Mouse (Mus musculus): ENCODE measurements around the gene Wars.

Wars gene

DNA sequence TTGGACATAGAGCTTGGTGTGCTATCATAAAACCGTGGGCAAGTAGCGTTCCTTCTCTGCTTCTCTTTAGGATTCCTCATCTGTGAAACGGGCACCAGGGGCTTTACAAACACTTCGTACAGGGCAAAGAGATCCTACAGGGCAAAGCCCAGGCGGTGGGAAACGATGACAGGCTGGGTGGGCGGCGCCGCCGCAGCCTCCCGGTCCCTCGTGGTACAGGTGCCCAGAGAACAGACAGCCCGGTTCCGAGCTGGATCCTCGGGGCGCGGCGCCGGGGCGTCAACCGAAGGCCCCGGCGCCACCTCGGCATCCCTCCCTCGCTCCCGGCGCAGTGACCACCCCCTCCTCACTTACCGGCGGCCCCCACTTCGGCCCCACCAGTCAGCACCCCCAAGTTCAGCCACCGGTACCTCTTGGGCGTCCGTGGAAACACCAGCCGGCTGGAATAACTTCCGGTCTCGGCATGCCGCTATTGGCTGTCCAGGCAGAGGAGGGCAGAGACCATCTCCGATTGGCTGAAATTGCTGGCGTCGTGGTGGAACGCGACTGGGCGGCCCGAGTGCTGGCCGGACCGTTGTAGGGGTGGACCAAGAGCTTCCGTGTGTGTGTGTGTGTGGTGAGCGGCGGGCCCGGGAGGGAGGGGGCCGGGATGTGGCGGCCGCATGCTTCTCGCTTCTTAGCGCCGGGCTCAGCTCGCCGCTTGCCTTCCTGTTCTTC, at the start of gene Wars:
Gene Wars, minus strand, starts transcription at position 460 of the 717 bp plus-strand sequence.
- DNase-seq: peak; percentile 87 to 93

DNA sequence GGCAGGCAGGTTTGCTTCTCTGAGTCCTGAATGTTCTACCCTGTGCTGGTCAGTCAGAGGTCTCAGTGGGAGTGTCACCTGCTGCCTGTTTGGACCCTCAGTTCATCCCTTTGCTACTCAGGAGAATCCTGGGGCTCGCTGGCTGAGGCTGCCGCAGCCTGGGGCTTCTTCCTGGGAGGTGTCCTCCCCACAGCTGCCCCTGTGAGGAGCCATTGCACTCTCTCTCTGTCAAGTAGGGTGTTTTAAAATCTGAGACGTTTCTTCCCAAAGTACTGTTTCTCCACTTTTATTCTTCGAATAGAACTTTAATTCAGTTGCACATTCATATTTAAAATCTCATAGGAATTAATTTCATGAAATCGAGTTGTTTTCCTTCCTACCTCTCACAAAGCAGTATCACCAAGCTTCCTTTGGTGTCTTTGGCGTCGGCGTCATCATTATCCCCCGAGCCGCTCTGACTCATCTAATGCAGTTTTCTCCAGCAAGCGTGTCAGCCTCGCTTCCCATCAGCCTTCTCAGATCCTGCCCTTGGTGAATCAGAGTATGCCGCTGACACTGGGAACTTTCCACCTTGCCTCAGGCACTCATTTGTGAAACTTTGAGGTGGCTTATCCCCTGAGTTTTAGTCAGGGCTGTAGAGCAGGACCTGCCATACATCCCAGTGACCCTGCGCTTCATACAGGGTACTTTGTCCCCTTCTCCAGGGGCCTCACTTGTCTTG, 48.4 kb upstream of the Wars start:
- no peak for DNase-seq

DNA sequence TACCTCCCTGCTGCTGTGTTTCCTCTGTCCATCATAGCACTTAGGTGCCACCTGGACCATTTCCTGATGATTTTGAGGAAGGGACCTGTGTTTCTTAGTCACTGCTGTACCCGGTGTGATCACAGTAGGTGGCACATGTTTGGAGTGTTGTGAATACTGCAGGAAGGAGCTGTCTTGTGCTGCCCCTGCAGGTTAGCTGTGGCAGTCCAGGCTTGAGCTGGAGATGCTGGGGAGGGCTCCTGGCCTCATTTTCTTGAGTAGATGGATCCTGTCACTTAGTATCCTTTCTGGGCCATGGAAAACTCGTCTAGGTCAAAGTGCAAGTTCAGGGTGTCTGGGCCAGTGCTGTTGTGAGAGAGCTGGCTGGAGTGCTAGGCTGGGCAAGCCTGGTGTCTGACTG, 47.3 kb upstream of the Wars start:
- no peak for DNase-seq

DNA sequence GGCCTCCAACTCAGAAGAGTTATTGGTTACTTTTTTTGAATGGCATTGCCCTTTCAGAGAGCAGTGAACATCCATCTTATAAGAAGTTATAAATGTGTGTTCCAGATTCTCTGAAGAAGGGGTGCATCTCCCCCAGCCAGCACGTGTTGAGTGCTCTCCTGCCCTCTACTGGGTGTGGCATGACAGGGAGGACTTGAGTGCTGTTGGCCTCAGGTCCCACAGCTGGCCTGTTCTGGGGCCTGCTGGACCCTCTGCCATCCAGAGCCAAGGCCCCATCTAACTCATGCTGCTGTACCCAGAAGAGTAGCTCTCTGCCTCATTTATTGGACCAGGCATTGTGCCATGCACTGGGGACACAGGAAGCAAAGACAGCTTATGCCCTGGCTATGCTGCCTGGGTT, 46.3 kb upstream of the Wars start:
- DNase-seq: peak in 1 of 2 experiments; percentile 25

DNA sequence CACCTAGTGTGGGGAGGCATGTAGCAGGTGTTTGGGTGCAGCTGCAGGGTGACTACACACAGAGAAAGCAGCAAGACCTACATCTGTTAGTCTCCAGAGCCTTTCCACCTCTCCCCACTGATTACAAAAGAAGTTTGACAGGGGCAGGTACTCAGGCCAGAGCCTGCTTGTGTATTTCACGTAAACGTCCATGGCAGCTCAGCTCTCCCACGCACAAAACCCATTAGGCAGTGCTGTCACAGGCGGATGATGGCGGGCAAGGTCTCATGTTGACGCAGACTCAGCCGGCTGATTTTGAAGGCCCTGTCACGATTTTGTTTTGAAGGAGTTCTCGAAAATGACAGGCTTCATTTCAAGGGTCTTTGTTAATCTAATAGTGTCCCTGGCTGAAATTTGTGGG, 45.3 kb upstream of the Wars start:
- no peak for DNase-seq

DNA sequence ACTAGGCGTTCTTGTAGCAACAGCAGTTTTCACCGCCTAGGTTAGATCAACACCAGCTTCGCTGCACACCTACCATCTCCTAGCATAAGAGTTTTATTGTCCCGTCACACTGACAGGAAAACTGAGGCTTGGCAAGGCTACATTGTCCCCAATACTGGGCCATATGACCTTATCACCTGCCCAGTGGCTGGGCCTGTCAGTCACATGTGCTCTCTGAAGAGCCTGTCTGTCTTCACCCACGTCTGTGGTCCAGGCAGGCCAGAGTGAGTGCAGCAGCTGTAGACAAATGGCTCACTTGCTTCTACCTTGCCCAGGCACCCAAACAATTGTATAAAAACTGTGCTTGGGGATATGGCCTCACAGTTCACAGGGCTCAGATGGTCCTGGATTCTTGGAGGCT, 44.9 kb upstream of the Wars start:
- no peak for DNase-seq

DNA sequence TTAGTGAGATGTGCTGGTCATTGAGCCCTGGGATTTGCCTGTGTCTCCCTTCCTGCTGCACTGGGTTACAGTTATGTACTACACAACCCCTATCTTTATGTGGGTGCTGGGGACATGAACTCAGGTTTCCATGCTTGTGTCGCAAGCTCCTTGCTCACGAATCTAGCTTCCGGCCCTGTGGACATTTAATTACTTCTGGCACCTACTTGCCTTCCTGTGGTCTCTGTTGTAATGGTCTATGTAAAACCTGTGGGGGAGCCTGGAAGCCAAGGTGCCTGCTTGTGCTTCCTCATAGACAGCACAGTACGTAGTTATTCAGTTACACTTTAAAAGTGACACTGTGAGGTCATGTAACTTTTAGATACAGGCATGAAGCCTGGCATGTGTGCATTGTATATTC, 43.5 kb upstream of the Wars start:
- DNase-seq: no peak

DNA sequence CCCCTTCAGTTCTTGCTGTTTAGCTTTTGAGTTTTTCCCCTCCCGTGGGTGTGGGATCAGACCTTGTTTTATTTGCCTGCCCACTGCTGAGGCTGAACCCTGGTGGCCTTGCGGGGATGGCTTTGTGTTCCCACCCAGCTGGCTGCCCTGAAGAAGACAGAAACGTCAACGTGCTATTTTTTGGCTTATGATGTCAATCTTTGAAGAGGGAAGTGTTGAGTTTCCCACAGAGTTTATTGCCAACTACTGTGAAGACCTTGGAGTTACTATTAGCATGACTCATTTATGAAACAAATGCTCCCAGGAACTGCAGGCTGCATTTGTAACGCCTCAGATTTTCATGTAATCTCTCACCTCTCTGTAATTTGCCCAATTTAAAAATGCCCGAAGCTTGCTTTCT, 42.9 kb upstream of the Wars start:
- DNase-seq: no peak

DNA sequence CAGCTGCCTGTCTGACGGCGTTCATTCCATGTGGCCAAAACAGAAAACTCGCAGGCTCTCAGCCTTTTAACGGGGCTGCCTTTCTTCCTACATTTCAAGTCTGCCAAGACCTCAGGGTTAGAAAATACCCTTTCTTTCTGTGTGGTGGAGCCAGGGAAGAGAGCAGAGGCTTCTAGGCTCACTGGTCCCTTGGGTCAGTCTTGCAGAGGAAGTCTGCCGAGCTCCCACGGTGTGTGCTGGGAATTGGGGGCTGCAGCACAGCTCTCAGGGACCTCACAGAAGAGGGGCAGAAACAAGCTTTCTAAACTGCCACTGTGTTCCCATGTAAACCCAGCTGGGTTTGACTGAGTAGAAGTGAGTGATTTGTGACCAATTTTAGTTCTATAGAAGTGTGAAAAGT, 40.3 kb upstream of the Wars start:
- no peak for DNase-seq

DNA sequence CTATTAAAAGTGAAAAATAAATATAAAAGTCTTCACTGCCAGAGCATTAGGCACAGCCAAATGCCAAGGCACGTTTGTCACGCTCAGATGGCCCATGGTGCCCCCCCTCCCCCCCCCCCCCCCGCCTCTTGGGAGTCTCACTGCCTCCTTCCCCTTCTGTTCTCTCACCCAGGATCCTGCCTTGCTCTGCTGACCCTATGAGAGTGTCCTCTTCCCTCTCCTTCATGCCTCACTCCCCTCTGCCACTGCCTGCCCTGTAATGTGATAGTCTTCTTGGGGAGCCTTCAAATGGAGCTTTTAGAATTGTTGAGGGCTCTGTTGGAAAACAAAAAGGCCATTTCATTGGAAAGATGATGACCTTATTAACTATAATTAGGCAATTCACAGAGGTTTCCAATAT, 38.1 kb upstream of the Wars start:
- no peak for DNase-seq

DNA sequence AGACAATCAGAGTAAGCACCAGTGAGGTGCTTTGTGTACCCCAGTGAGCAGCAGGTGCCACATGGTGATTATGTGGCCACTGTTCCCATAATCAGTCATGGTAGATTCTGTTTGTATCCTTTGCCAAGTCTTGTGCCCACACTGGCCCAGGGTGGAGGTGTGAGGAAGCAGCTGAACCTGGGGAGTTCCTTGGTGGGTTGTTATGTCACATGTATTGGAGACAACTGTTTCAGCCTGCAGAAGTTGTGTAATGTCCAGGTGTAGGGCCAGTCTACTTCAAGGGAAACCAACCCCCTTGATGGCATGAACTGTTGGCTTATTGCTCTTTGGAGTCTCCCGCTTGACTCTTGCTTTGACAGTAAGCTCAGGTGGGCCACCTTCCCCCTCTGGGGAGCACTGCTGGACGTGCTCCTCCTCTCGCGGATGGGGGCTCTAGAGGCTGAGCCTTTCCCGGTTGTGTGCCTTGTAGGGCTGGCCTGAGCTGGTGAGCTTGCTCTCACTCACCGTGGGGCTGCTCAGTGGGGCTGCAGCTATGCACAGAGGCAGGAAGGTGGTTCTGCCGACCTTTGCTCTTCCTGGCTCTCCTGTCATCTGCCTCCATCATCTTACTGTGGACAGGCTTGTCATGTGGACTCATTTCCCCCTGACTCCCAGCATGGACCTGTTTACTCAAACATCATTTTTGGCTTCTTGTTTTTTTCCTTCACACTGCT, 37.5 kb upstream of the Wars start:
- no peak for DNase-seq

DNA sequence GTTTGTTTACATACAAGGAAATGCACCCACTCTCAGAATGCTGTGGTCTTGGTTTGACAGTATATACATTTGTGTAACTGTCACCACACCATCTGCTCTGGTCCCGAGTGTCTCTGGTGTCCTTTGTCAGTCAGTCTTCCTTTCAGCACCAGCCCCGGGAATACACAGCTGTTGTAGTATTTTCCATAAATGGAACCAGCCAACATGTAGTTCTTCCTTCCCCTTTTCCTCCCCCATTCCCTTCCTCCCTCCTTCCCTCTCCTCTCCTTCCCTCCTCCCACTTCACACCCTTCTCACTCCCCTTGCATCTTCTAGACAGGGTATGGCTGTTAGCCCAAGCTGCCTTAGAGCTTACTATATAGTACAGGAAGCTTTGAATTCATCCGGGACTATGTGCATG, 35.5 kb upstream of the Wars start:
- no peak for DNase-seq

DNA sequence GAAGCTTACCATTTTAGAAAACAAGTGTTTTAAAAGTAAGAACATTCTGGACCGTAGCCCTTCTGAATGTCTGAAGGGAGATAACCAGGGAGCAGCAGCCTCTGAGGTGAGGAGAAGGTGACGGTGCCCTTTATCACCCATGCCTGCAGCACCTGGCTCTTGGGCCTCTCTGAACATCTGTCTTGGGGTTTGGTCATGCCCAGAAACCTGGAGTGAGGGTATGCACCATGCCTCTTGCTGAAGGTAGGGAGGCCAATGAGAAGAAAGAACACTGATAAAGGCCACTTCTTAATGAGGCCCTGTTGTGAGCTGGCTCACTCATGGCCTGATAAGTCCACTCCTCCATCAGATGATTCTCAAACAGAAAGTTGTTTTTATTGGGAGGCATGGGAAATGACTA, 34.3 kb upstream of the Wars start:
- DNase-seq: no peak

DNA sequence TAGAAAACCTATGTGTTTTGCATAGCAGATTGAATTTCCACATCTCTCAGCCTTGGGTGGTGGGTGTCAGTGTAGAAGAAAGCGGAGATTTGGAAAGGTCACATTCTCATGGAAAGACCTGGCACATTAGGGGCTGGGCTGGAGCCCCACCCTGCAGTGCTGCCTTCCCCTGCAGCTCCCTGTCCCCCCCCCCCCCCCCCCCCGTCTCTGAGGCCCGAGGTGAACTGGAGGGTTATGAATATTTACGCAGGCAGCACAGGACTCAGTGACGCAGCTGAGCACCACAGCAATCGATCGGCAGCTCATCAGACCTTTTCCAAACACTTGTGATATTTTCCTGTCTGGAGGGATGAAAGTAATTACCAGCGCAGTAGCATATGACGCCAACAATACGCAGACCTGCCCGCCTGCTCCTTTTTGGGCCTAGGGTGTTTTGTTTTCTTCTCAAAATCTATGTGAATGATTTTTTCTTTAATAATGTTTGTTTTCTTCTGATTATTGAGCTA, 32.7 kb upstream of the Wars start:
- DNase-seq: no peak

DNA sequence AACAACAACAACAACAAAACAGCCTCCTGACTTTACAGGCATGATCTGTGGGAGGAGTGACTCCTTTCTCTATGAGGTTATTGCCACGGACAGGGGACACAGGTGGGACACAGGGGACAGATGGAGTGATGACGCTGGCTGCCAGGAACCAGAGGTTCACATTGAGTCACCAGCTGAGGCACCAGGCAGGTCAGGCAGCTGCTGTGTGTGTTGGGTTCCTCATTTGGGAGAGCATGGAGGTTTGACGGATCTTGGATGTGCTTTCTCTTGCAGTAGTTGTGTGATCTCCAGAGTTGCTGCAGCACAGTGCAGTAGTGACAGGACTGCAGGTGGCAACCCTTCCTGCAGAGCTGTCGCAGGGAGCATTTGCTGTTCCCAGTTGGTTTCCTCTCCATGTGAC, 24.8 kb upstream of the Wars start:
- no peak for DNase-seq

DNA sequence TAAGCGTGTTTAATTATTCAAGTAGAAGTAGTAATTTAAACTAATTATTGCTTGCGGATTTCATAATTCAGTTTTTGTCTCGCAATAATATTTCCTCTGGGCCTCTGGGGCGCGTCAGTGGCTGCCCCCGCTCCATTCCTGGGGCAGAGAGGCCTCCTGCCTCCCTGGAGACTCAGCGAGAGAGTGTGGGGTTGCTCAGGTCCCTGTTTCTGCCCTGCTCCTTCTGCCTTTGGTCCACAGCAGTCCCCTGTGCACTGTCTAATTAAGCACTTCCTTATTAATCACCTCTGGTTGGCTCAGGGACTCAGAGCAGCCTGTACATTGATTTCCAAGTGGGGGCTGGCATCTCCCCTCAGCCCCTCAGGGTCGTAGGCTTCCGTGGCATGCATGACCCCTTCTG, 23.5 kb upstream of the Wars start:
- DNase-seq: no peak

DNA sequence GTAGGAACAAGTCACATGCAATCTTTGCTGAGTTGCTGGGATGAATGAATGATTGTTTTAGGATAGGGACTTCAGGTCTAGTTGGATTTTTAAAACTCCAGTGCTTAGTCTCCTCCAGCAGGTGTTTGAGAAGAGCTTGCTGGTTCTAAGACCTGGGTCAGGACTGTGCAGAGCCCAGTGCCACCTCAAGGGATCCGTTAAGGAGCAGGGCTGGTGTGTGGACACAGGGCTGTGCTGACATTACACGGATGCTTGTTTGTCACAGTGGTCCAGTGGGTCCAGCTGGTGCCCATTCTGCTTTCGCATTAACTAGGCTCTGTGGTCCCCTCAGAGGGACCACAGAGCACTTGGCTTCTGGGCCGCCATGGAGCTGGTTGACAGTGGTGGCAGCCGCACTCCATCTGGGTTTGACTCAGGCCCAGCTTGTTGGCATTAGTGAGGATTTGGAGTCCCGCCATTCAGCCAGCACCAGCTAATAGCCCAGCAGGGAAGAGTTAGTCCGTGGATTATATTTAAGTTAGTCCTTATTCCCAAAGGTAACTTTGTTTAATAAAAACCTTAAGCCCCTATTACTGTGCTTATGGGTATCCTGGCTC, 22.6 kb upstream of the Wars start:
- DNase-seq: no peak

DNA sequence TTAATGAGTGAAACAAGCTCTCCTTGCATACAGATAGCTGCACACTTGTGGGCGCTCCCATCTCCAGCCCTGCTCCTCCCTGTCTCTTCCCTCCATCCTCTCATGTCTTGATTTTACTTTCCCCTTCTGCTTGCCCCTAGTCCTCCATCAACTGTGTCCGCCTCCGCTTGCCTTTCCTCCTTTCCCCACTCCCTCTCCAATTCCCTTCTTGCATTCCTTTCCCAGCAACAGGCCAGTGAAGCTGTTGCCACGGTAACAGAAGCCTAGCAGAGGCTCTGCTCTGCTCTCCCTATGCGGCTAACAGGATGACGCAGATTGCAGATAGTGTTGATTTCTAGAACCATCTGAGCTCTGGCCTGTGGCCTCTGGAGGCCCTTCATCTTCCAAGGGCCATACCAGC, 21.9 kb upstream of the Wars start:
- DNase-seq: no peak

DNA sequence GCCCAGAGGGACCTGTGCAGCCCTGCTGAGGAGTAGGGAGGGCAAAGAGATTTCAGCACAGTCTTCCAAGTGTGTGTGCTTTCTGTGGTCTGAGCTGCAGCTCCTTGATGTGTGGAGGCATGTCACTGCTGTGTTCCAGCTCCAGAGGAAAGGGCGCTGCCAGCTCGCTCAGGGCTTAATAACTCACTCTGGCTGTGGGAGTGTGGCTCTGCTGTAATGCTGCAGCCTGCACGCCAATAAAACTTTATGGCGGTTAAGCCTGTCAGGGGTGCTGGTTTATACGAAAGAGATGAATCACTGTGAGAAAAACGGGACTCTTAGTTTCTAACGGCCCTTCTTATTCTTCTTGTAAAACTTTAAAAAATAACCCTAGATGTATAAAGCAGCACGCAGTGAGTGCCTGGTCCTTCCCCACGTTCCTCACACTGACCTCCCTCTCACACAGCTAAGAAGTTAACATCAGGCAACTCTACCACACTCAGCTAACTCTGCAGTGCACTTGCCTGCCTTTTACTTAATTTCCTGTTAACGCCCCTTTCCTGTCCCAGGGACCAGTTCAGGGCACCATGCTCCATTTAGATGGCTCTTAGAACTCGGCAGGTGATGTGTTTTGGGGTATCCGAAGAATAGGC, 20.9 kb upstream of the Wars start:
- DNase-seq: no peak

DNA sequence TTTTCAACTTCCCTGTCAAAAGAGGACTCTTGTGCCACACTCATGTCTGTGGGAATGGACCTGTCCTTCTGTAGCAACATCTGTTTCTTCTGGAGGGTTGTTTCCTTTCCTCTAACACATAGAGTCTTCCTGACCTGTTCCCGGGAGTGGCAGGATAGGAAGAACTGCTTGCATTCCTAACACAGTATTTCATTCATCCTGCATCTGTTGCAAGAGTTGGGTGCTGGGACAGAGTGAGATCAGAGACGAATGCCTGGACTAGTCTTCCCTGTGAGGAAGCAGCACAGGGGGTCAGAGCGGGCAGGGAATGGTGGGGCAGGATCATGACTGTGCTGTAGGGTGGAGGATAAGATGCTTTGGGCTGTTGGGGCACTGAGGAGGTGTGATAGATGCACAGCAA, 20.2 kb upstream of the Wars start:
- no peak for DNase-seq

DNA sequence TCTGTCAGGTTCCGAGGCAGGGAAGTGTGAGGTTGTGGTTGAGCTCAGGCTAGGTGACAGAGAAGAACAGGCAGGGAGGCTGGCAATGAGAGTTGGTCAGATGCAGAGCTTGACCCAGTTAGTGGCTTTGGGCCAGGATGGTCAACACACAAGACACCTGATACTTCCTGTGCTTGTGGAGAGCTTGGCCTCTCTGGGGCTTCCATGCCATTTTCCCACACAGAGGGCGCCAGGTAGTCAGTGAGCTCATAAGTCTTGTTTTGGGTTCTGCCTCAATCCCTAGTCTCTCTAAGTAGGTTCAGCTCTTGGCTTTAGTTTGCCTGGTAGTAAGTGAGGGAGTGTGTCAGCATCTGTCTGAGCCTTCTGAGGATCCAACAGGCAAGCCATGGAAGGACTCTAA, 18.5 kb upstream of the Wars start:
- DNase-seq: no peak

DNA sequence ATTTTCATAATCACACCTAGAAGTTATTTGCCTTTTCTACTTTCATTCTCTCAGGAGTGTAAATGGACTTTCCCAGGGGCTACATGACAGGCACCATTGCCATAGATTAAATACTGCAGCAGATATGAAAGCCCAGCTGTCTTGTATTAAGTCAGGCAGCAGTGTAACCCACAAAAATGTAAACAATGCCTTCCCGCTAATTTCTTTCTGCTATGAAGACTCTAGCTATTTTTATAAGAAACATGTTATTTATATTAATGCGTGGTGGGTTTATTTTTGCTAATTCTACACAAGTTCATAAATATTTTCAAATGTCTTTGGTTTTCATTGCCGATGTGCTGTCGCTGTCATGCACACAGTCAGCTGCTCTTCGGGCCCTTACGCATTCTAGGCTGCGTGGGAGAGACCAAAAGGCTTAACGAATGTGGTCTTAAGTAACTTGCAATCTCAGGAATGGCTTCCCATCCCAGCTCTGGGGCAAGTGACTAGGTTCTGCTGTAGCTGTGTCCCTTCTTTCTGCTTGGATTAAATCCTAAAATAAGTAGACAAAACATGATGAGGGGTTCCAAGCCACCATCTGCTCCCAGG, 16.0 kb upstream of the Wars start:
- no peak for DNase-seq

DNA sequence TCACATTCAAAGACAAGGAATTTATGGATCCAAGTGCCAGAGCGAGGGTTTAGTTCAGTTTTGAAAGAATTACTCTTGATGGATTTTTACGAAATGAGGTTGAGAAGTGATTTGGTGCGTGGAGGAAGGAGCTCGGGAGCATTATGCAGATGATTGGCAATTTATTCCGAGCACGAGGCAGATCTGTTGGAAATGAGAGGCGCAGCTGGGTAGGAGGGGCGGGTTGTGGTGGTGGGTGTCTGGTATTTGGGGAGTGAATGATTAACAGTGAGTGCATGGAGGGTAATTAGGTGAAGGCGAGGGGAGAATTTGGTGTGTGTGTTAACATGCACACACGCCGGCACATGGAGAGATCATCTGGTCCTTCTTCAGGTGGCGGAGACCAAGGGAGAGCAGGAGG, 12.4 kb upstream of the Wars start:
- DNase-seq: no peak

Data from thymus, postnatal 36 days (tissue).